Mouse (Mus musculus) liver, embryonic 12.5 days (tissue): ENCODE results near the gene Rab11fip3. TPM values are rescaled to one million over a fixed set of nuclear protein-coding genes. Genes with fewer than 3 reads are reported as not detected.
"Not testable (repeated sequence)": the region's sequence is repeated elsewhere in the genome, so short reads cannot be mapped to it uniquely, and the experiment has no call there.

Experiments used
- ATAC-seq: fragments of 200-750 bp; cut with Nextera tagmentation; 2 replicates; pipeline ENCODE4 v1.8.0; 2017; ENCODE audit warnings: moderate number of reproducible peaks, mild to moderate bottlenecking, moderate library complexity
- H3K27ac ChIP-seq: fragments of 300-500 bp; sonication (generic); 2 replicates; pipeline ENCODE4 v1.5.1; 2016; ENCODE audit warnings: mild to moderate bottlenecking
- H3K27me3 ChIP-seq: fragments of 300-500 bp; sonication (generic); replicated peaks from 2 replicates; pipeline ENCODE4 v1.6.1; 2016; ENCODE audit warnings: mild to moderate bottlenecking, moderate library complexity
- H3K36me3 ChIP-seq: fragments of 300-500 bp; sonication (generic); 2 replicates; pipeline ENCODE4 v1.6.1; 2016; ENCODE audit warnings: mild to moderate bottlenecking, moderate library complexity
- H3K4me1 ChIP-seq: fragments of 300-500 bp; sonication (generic); 2 replicates; pipeline ENCODE4 v1.6.1; 2016
- H3K4me2 ChIP-seq: fragments of 300-500 bp; sonication (generic); 2 replicates; pipeline ENCODE4 v1.6.1; 2016; ENCODE audit warnings: mild to moderate bottlenecking, moderate library complexity
- H3K4me3 ChIP-seq: fragments of 300-500 bp; sonication (generic); 2 replicates; pipeline ENCODE4 v1.5.1; 2016; ENCODE audit warnings: mild to moderate bottlenecking, moderate library complexity
- H3K9ac ChIP-seq: fragments of 300-500 bp; sonication (generic); 2 replicates; pipeline ENCODE4 v1.6.1; 2016; ENCODE audit warnings: mild to moderate bottlenecking, moderate library complexity
- H3K9me3 ChIP-seq: fragments of 300-500 bp; sonication (generic); replicated peaks from 2 replicates; pipeline ENCODE4 v1.6.1; 2016; ENCODE audit warnings: mild to moderate bottlenecking, moderate library complexity
- WGBS: fragments of 180-500 bp; shearing (Covaris S2); methylation state at CpG from one replicate; pipeline ENCODE4 v1.1.7; 2016; ENCODE audit not compliant: insufficient replicate concordance; 5-methylcytosine and 5-hydroxymethylcytosine counted together
- polyA plus RNA-seq: library from polyadenylated mRNA; unstranded; fragments of >200 nt; fragmentation: Nextera tagmentation; extraction: Ambion mirVana; gene quantifications from 2 replicates; pipeline ENCODE4 v1.2.1, GENCODE M21; 2016

Rab11fip3 gene
- polyA plus RNA-seq, 1 experiment from 2014 or later = 4.2 TPM

DNA sequence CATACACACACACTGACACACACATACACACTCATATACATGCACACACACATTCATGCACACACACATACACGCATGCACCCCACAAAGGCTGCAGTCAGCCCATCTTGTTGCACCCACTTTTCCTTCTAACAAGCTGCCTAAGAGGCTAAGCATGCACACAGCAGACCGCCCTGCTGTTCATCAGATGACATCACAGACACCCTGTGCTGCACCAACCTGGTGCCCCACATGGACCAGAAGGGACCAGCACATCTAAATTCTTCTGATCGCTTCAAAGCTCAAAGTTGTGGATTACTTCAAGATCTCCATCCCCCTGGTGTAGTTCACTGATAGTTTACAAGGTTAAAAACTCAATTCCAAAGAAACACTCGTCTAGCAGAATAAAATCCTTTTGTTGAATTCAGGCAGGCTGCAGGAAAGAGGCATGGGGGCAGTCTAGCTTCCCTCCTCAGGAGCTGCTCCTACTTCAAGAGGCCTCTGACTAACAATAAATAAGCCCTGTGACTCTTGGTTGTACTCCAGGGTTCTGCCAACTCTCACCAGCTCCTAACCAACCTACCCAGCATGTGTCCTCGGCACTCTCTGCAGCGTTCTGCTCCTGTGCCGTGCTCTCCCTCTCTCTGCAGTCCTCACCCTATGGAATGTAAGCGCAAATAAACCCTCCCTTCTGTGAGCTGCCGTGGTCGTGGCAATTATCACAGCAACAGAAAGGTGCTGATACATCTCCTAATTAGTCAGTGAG, 22.9 kb downstream of the Rab11fip3 start:
- Histone ChIP-seq H3K36me3 (no peaks in the 10 kb centered on the region), H3K4me1 (no peaks in the 10 kb centered on the region), H3K27ac (no peak overlapping the region), H3K9ac (no peak overlapping the region), H3K4me2 (no peak overlapping the region), H3K4me3 (no peak overlapping the region), H3K27me3 (no peaks in the 10 kb centered on the region), H3K9me3 (no peaks in the 10 kb centered on the region)
- no peak for ATAC-seq
- 52% methylated on average over 10 of the region's 10 CpGs for whole genome bisulfite sequencing

- Histone ChIP-seq H3K27ac (no peak overlapping the region), H3K36me3 (no peaks in the 10 kb centered on the region), H3K4me3 (no peak overlapping the region), H3K9me3 (no peaks in the 10 kb centered on the region), H3K27me3 (no peaks in the 10 kb centered on the region), H3K9ac (no peak overlapping the region), H3K4me1 (no peaks in the 10 kb centered on the region), H3K4me2 (no peak overlapping the region)
- ATAC-seq = no peak
- WGBS = 60% methylated on average over 4 of the region's 4 CpGs
Observed at GRCm38 (mm10) chr17:26045285-26045684, 24.1 kb downstream of the Rab11fip3 start.

DNA sequence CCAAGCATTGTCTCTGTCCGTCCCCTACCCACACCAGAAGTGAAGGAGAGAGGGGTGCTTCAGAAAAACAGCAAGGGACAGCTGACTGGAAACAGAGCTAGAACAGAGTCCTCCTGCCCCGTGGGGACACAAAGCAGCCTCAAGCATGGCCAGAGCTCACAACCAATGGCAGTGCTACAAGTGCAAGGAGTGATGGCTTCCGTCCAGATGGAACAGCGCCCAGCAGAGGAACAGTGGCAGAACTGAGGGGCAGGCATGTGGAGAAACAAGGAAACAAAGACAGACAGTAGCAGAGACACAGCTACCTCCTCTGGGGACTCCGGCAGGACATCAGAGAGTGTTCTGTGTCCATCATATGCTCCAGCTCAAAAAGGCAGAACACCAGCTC, 26.1 kb downstream of the Rab11fip3 start:
- Histone ChIP-seq H3K27ac (no peak overlapping the region), H3K4me2 (no peak overlapping the region)
- no peak for ATAC-seq

GRCm38 (mm10) chr17:26042599-26043248, 26.6 kb downstream of the Rab11fip3 start:
- Histone ChIP-seq H3K9ac (no peak overlapping the region), H3K36me3 (no peaks in the 10 kb centered on the region), H3K9me3 (no peaks in the 10 kb centered on the region), H3K4me1 (no peaks in the 10 kb centered on the region), H3K27me3 (no peaks in the 10 kb centered on the region), H3K27ac (no peak overlapping the region), H3K4me2 (no peak overlapping the region), H3K4me3 (no peak overlapping the region)
- WGBS = 72% methylated on average over 10 of the region's 13 CpGs
- ATAC-seq = no peak

More for the DNA sequence above, 26.1 kb downstream of the Rab11fip3 start:
- H3K27me3 ChIP-seq = no peaks in the 10 kb centered on the region
- H3K4me1 ChIP-seq = no peaks in the 10 kb centered on the region
- WGBS = 67% methylated on average over 5 of the region's 5 CpGs
- H3K9ac ChIP-seq = no peak overlapping the region
- no peak overlapping the region for H3K4me3 ChIP-seq
- H3K36me3 ChIP-seq = no peaks in the 10 kb centered on the region
- H3K9me3 ChIP-seq = no peaks in the 10 kb centered on the region

- Histone ChIP-seq H3K36me3 (no peaks in the 10 kb centered on the region), H3K9ac (no peak overlapping the region), H3K4me2 (no peak overlapping the region), H3K9me3 (no peaks in the 10 kb centered on the region), H3K27me3 (no peaks in the 10 kb centered on the region), H3K27ac (no peak overlapping the region), H3K4me3 (no peak overlapping the region), H3K4me1 (no peaks in the 10 kb centered on the region)
- ATAC-seq = no peak
- WGBS = 40% methylated on average over 9 of the region's 9 CpGs
Observed at GRCm38 (mm10) chr17:26041111-26041802, 28.1 kb downstream of the Rab11fip3 start.

- not testable (repeated sequence) for H3K4me2 ChIP-seq, H3K9ac ChIP-seq, H3K27me3 ChIP-seq, H3K4me1 ChIP-seq, H3K36me3 ChIP-seq, H3K27ac ChIP-seq, H3K4me3 ChIP-seq, ATAC-seq, H3K9me3 ChIP-seq
- WGBS = 74% methylated on average over 8 of the region's 8 CpGs
Observed at GRCm38 (mm10) chr17:26040711-26041110, 28.6 kb downstream of the Rab11fip3 start.

DNA sequence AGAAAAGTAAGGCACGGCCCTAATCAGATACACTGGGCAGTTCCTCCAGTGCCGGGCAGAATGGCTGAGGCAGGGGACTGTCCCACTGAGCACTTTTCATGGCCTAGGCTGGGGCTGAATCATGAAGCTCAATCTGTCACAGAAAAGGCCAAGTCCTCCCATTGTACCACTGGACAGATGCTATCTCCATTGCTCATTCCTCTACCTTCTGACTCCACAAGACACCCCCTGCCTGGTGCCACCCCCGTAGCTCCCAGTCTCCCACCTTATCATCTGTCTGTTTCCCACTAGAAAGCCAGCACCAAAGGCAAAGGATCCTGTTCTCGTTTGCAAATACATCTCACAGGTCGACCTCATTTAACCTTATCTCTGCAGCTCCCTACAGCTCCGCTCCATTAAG, 37.3 kb downstream of the Rab11fip3 start:
- Histone ChIP-seq H3K9ac (no peak overlapping the region), H3K27me3 (no peaks in the 10 kb centered on the region), H3K27ac (no peak overlapping the region), H3K4me2 (no peak overlapping the region), H3K9me3 (no peaks in the 10 kb centered on the region), H3K4me3 (no peak overlapping the region), H3K4me1 (no peaks in the 10 kb centered on the region), H3K36me3 (no peaks in the 10 kb centered on the region)
- ATAC-seq = no peak
- 57% methylated on average over 6 of the region's 6 CpGs for WGBS

GRCm38 (mm10) chr17:26031583-26031982, 37.8 kb downstream of the Rab11fip3 start:
- H3K27me3 ChIP-seq = no peaks in the 10 kb centered on the region
- no peaks in the 10 kb centered on the region for H3K4me1 ChIP-seq
- H3K27ac ChIP-seq = no peak overlapping the region
- no peak for ATAC-seq
- H3K9ac ChIP-seq = no peak overlapping the region
- 72% methylated on average over 5 of the region's 5 CpGs for WGBS
- no peak overlapping the region for H3K4me3 ChIP-seq
- H3K36me3 ChIP-seq = no peaks in the 10 kb centered on the region
- no peaks in the 10 kb centered on the region for H3K9me3 ChIP-seq
- no peak overlapping the region for H3K4me2 ChIP-seq

DNA sequence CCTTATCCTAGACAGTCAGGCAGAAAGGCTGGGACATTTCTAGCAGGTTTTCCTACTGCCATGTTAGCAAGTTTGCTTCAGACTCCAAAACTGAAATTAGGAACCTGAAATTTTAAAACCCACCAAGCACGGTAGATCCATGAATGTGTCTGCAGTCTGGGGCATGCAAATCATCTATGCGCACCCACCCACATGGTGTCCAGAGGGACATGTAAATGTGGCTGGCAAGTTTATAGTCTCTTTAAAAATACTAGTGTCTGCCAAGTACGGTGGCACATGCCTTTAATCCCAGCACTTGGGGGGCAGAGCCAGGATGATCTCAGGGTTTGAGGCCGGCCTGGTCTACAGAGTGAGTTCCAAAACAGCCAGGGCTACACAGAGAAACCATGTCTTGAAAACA, 41.1 kb downstream of the Rab11fip3 start:
- WGBS = 80% methylated on average over 4 of the region's 4 CpGs
- H3K27ac ChIP-seq = no peak overlapping the region
- 0 out of 2 replicates have a peak, but pooled peaks cover 5% of the 10 kb centered on the region for H3K27me3 ChIP-seq
- peaks cover under 1% of the 10 kb centered on the region; the same call in 1 of the 2 replicates for H3K4me1 ChIP-seq
- no peaks in the 10 kb centered on the region for H3K36me3 ChIP-seq
- no peak for ATAC-seq
- H3K9me3 ChIP-seq = no peaks in the 10 kb centered on the region
- no peak overlapping the region for H3K9ac ChIP-seq
- no peak overlapping the region for H3K4me3 ChIP-seq
- H3K4me2 ChIP-seq = no peak overlapping the region

GRCm38 (mm10) chr17:26024674-26025073, 44.7 kb downstream of the Rab11fip3 start:
- Histone ChIP-seq H3K4me2 (no peak overlapping the region), H3K9me3 (no peaks in the 10 kb centered on the region), H3K27ac (no peak overlapping the region), H3K27me3 (0 out of 2 replicates have a peak, but pooled peaks cover 12% of the 10 kb centered on the region), H3K4me3 (no peak overlapping the region), H3K9ac (no peak overlapping the region), H3K4me1 (peaks cover 29% of the 10 kb centered on the region), H3K36me3 (no peaks in the 10 kb centered on the region)
- WGBS = 80% methylated on average over 9 of the region's 9 CpGs
- no peak for ATAC-seq

DNA sequence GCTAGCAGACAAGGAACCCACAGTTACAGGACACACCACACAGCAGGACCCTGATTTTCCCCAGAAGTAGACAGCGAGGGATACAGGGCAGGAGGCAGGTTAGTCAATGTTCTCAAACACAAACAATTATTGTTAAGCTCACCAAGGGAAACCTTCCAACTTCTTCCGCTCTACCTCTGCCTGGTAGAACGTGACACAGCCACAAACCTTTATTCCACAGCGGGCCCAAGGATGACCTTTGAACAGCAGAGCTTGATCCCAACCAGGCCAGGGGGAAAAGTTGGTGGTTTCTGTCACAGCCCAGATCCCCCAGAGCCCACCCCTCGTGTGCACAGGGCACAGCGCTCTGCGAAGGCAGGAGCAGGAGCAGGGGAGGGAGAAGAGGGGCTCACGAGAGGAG, 45.4 kb downstream of the Rab11fip3 start:
- Histone ChIP-seq H3K27me3 (0 out of 2 replicates have a peak, but pooled peaks cover 12% of the 10 kb centered on the region), H3K9me3 (no peaks in the 10 kb centered on the region)
- WGBS = 77% methylated on average over 8 of the region's 8 CpGs

GRCm38 (mm10) chr17:26023181-26023580, 46.2 kb downstream of the Rab11fip3 start:
- Histone ChIP-seq H3K9me3 (no peaks in the 10 kb centered on the region), H3K27me3 (0 out of 2 replicates have a peak, but pooled peaks cover 12% of the 10 kb centered on the region), H3K36me3 (no peaks in the 10 kb centered on the region), H3K4me1 (peaks cover 29% of the 10 kb centered on the region), H3K4me2 (no peak overlapping the region), H3K9ac (no peak overlapping the region), H3K4me3 (no peak overlapping the region), H3K27ac (no peak overlapping the region)
- ATAC-seq = no peak
- 76% methylated on average over 5 of the region's 5 CpGs for WGBS

More for the DNA sequence above, 45.4 kb downstream of the Rab11fip3 start:
- Histone ChIP-seq H3K36me3 (no peaks in the 10 kb centered on the region), H3K4me3 (no peak overlapping the region), H3K27ac (no peak overlapping the region), H3K4me2 (no peak overlapping the region), H3K4me1 (peaks cover 29% of the 10 kb centered on the region), H3K9ac (no peak overlapping the region)
- ATAC-seq = no peak
